Mouse (Mus musculus) cerebellum, adult 11-12 months (tissue): Measurements from ENCODE around the gene Zfp536.
"Not testable (repeated sequence)": the region's sequence is repeated elsewhere in the genome, so short reads cannot be mapped to it uniquely, and the experiment has no call there.

Source experiments
- DNase-seq: peaks from one replicate; pipeline ENCODE4 v3.0.0; 2022

Zfp536 gene

GRCm38 (mm10) chr7:37753024-37753423, 20.4 kb downstream of the Zfp536 start:
- no peak for DNase-seq

GRCm38 (mm10) chr7:37746133-37746761, 27.2 kb downstream of the Zfp536 start:
- no peak for DNase-seq

DNA sequence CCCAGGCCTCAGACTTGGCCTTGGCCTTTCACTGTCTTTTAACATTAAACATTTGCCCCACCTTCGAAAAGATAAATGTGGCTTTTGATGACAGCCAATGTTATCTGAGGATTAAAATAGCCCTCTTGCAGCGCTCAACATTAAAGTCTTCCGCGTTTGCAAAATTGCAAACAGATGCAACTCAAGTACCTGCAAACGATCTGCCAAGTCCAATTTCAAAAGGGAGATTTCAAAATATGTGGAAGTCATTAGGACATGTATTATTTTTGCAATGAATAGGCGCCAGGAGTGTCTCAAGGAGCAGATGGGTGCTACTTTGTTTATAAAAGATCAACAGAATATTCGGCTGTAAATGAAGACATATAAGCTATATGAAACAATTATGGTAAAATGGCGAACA, 30.1 kb downstream of the Zfp536 start:
- no peak for DNase-seq

- DNase-seq, result no peak
Measured at GRCm38 (mm10) chr7:37737191-37737590, 36.2 kb downstream of the Zfp536 start.

DNA sequence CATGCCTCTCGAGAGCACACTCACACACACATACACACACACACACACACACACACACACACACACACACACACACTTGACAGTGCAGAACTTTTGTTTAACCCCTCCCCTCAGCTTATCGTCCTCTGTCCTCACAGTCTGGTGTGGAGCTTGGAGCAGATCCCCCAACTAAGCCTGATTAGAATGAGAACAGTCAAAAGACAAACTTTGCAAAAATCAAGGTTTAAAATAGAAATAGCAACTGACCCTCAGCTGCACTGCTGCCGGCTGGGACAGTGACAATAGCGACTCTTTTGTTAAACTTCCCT, 37.1 kb downstream of the Zfp536 start:
- no peak for DNase-seq

DNA sequence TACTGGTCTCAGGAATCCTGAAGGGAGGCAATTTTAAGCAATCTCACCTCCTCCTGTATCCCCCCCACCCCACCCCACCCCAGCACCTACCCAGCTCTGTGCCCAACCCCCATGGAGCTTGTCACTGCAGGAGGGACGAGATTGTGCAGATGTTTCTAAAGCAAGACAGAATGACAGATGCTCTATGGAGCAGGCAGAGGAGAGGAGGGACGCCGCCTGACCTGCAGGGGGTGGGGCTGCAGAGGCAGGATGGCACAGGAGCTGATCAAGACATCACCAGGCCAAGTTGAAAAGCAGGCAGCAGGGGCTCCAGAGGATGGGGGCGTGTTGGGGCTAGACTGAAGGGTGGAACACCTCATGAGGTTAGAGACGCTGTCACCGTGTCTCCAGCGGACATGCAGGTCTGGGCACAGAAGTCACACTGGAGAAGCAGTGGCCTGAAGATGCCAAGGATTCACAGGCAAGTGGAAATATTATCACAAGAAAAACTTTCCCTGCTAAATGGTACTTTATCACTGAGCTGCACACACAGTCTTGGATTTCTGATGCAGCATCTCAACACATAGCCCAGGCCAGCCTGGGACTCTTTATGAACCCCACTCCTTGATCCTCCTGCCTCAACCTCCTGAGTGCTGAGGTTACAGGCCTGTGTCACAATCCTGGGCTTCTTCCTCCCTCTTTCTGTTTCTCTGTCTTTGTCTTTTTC, 37.6 kb downstream of the Zfp536 start:
- DNase-seq, result no peak

DNA sequence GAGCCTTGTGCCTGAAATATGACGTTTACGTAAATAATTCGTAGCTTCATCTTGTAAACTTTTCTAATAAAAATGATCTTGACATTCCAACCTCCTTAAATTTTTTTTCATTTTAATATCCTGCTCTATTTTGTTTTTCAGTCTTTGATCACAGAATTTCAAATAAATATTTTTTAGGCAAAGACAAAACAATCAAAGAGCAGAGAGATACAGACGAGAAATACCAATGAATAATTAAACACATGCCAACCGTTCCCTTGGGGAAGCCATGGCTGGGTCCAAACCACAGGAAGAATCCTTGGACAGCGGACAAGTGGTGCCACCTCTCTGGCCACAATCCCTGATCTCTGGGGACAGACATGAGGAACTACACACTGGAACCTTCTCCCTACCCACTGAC, 38.3 kb downstream of the Zfp536 start:
- DNase-seq, result no peak

GRCm38 (mm10) chr7:37734576-37734975, 38.9 kb downstream of the Zfp536 start:
- no peak for DNase-seq

- no peak for DNase-seq
Measured at GRCm38 (mm10) chr7:37733996-37734395, 39.4 kb downstream of the Zfp536 start.

DNA sequence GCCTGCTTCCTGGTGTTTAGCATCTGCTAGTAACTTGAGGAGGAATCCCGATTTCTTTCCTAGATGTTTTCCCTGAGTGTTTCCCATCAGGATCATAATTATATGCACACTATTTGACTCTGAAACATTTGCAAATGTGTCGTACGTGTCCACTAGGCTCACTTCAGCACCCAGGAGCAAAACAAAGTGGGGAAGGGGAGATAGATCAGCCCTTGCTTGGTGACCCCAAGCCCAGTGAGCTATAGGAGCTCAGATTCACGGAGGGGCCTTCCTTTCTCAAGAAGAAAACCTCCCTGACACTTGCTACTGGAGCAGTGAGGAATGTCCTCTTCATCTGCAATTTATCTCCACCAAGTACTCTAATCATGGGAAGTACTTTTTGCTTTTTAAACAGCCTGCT, 40.7 kb downstream of the Zfp536 start:
- DNase-seq, result no peak

DNA sequence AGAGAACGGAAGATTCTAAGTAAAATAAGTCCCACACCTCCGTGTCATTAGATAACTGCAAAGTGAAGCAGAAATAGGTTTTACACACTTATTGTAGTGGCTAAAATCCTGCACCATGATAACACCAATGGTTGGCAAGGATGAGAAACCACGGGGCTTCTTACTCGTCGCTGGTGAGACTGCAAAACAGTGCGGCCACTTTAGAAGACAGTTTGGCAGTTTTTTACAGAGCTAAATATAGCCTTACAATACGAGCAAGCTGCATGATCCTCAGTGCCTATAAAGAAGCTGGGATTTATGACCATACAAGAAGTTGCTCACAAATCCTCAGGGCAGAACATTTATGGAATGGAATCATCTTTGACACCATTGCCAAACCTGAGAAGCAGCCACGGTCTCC, 45.7 kb downstream of the Zfp536 start:
- no peak for DNase-seq

GRCm38 (mm10) chr7:37724002-37724790, 49.2 kb downstream of the Zfp536 start:
- DNase-seq, result no peak

GRCm38 (mm10) chr7:37723191-37723592, 50.2 kb downstream of the Zfp536 start:
- DNase-seq, result no peak

DNA sequence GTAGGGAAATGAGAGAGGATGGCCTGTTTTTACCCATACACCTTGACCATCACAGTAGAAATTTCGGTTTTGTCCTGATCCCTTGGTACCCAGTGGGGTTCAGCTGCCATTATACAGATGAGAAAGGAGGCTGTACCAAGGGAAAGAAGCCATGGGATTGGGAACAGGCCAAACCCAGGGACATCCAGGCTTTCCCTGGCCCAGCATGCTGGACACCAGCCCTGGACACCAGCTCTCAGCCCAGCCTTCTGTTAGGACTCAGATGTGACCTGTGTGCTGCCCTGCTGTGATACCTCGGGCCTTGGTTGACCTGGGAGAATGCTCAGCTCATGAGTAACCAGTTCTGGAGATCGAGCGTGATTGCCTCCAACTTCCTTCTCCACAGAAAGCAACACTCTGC, 51.8 kb downstream of the Zfp536 start:
- DNase-seq, result peak; percentile 59

DNA sequence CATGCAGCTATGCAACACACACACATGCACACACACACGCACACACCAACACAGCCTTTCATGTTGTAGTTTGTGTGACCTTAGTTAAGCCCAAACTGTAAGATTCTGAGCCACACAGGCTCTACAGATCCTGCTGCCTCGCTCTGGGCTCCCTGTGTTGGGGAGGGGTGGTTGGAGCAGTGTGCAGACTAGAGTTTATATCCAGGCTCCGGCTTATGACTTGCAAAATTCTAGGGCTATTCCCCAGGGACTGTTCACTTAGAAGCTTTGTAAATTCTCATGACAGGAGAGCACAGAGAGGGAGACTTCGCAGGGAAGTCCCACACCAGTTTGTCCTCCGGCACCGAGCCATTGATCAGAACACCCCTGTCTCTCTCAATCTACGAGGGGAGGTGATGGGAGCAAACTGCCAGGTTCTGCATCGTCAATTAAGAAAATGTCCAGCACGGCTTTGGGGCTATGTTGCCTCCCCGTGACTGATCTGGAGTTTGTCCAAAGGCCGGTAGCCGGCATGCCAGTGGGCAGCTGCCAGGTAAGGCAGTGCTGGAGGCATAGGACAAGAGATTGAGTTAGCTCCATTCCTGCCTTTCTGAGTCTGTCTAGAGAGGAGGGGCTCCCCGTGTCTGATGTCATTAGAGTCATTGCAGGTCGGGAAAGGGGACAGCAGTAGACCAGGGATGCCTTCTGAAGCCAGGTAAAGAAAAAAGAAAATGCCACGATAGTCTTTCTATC, 54.6 kb downstream of the Zfp536 start:
- DNase-seq, result peak; percentile 66

GRCm38 (mm10) chr7:37717071-37717470, 56.4 kb downstream of the Zfp536 start:
- DNase-seq, result no peak

DNA sequence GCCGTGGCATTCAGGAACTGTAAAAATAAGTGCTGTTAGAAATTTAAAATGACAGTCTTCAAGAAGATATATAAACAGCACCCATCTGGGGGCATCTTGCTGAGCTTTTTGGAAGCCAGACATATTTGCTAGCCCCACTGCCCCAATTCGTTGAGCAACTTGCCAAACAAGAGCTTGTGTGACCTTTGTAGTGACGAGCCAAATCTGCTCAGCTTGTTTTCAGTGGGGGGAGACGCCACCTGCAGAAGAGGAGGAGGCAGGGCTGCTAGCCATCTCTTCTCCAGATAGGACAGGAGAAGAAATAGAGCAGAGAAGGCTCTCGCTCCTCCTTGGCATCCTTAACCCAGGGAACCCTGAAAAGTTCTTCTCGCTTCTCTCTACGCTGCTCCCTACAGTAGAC, 56.8 kb downstream of the Zfp536 start:
- DNase-seq, result peak; percentile 52

DNA sequence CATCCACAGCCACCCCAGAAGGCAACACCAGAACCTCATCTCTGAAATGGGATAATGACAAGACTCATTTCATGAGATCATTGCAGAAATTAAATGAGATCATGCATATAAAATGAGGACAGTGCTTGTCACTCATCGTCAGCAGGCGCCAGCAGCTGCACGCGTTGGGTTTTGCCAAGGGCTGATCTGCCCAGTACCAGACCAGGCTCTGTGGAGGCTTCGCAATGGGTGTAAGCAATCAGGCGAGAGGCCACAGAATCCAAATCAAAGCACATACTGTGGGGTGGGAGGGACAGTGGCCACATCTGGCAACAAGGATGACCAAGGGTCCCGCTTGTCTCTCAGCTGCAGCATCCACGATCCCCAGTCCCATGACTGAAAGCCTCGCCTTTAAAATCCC, 69.0 kb downstream of the Zfp536 start:
- no peak for DNase-seq

- DNase-seq, result not testable (repeated sequence)
Measured at GRCm38 (mm10) chr7:37697378-37697777, 76.1 kb downstream of the Zfp536 start.

DNA sequence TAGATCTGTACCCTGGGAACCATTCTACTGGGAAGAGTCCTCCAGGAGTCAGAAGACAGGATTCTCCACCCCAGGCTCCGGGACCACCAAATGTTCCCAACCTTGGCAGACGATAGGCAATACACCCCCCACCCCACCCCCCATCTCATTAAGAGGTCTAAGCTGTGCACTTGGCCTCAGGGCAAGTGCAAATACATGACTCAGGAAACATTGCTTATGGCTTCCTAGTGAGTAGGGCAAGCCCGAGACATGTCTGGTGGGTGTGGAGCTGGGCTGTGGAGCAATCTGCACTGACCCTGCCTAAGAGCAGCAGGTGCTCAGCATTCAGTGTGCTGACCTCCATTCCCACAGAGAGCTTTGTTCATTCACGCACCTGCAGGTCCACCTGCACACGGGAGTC, 78.4 kb downstream of the Zfp536 start:
- no peak for DNase-seq

DNA sequence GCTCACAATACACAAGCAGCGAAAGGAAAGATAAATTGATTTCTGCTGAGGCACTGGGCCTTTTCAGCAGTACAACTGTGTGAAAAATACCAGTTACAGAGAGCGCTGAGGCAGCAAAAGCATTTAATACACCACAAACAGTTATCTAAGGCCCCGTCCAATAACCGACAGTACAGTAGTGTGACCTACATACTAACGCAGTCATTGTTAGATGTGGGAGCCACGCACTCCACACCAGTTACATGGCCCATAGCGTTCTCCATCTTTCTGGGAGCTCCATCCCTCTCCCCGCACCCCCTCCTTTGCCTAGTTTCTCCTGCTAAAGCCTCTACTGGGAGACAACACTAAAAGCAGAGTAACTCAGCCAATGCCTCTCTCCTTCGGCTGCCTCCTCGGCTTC, 82.8 kb downstream of the Zfp536 start:
- no peak for DNase-seq

DNA sequence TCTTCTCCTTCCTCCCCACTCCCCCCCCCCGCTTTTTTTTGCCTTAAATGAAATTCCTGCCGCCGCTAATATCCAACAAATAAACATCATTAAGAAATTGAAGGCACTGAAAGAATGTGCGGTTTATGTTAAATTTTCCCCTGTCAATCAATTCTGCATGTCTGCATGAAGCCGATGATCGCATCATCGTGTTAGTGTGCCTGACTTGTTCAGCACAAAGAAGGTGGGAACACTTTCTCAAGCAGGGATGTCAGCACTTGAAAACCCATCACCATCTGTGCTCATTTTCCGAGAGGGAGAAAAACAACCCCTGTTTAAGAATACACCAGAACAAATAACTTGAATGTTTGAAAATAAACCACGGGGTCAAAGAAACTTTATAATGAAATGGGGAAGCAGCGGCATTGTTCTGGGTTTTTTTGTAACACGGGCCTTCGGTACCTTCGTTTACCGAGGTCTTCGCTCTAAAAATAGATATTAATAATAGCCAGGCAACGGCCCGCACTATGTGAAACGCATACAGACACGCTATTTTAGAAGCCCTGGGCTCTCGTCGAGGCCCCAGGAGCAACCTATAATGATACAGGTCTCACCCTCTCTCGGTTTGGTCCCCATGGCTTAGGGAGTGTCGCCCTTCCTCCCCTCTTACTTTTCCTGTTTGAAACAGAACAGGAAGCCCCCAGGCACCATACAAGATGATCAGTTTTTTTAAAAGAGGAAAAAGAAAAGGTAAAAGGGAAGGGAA, 83.7 kb downstream of the Zfp536 start:
- DNase-seq, result no peak

GRCm38 (mm10) chr7:37689107-37689511, 84.3 kb downstream of the Zfp536 start:
- no peak for DNase-seq
